Mouse (Mus musculus): ENCODE measurements around the gene Mpzl2.
A peak's percentile ranks its signal among the peaks of the same experiment; 100 is the strongest.

The Mpzl2 gene

GRCm38 (mm10) chr9:45090811-45091210, 51.2 kb downstream of the Mpzl2 start:
- no peak for DNase-seq

GRCm38 (mm10) chr9:45092641-45093040, 53.0 kb downstream of the Mpzl2 start:
- no peak for DNase-seq

GRCm38 (mm10) chr9:45095149-45095937, 55.7 kb downstream of the Mpzl2 start:
- DNase-seq, result no peak

- DNase-seq, result no peak
These were observed 58.3 kb downstream of the Mpzl2 start for GRCm38 (mm10) chr9:45097877-45098276.

DNA sequence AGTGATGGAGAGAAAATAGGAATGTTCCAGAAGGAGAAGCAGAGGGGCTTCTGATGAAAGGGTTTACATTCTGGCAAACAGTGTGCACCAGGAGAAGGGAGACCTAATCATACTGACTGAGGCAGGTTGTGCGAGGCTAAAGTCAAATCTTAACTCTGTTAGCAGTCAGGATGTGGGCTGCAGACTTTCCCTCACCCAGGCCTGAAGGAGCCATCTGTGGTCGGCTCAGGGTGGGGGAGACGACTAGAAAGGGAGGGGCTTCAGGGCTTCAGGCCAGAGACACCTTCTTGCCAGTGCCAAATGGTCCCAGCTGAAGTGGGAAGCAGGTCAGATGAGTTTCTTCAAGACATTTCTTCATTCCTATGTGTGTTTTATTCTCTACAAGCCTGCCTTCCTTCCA, 58.8 kb downstream of the Mpzl2 start:
- DNase-seq, result peak; percentile 68

DNA sequence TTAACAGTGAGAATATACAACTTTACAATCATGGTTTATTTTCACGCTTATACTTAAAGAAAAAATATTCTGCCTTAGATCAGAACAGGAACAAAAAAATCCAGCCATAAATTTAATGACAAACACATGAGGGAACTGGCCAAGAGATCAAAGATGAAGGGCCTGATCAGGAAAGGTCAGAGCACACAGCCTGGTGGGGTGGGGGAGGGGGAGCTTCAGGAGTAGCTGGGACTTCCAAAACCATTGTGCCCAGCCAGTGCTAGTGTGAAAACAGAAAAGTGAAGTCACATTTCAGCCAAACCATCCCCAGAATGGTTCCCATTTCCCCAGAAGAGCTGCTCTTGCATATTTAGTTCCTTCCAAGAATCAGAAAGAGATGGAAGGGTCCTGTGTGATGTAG, 62.9 kb downstream of the Mpzl2 start:
- no peak for DNase-seq

- no peak for DNase-seq
These were observed 63.8 kb downstream of the Mpzl2 start for GRCm38 (mm10) chr9:45103211-45103979.

Measured in thymus, postnatal 14 days (tissue).